Mouse (Mus musculus): ENCODE data around the gene Myo18a. TPM values are rescaled to one million over a fixed set of nuclear protein-coding genes. Genes with fewer than 3 reads are reported as not detected.
A peak's percentile ranks its signal among the peaks of the same experiment; 100 is the strongest.

Gene Myo18a
- polyA plus RNA-seq, 1 experiment from 2014 or later, result 29.7 TPM

- Histone ChIP-seq H3K4me3 (no peak overlapping the region), H3K27me3 (ENCODE audit: insufficient read depth, poor library complexity, severe bottlenecking) (no peaks in the 10 kb centered on the region), H3K27ac (no peak overlapping the region), H3K9me3 (no peaks in the 10 kb centered on the region), H3K36me3 (no peaks in the 10 kb centered on the region), H3K4me1 (replicated peaks) (no peaks in the 10 kb centered on the region)
- no peak for DNase-seq (ENCODE audit: low spot score)
- 82% methylated on average over 5 of the region's 5 CpGs for WGBS
Measured at GRCm38 (mm10) chr11:77752525-77752924, 10.5 kb upstream of the Myo18a start.

- Histone ChIP-seq H3K4me1 (replicated peaks) (peaks cover 4% of the 10 kb centered on the region), H3K9me3 (no peaks in the 10 kb centered on the region), H3K27me3 (ENCODE audit: insufficient read depth, poor library complexity, severe bottlenecking) (no peaks in the 10 kb centered on the region), H3K27ac (no peak overlapping the region), H3K36me3 (no peaks in the 10 kb centered on the region), H3K4me3 (no peak overlapping the region)
- no peak for DNase-seq (ENCODE audit: low spot score)
- 86% methylated on average over 3 of the region's 3 CpGs for WGBS
Measured at GRCm38 (mm10) chr11:77753469-77753868, 9.6 kb upstream of the Myo18a start.

- peaks cover 30% of the 10 kb centered on the region for H3K4me1 ChIP-seq (replicated peaks)
- 83% methylated on average over 4 of the region's 4 CpGs for WGBS
- no peak for DNase-seq (ENCODE audit: low spot score)
- H3K36me3 ChIP-seq, result no peaks in the 10 kb centered on the region
- H3K27ac ChIP-seq, result no peak overlapping the region
- peaks cover 15% of the 10 kb centered on the region for H3K27me3 ChIP-seq (ENCODE audit: insufficient read depth, poor library complexity, severe bottlenecking)
- no peak overlapping the region for H3K4me3 ChIP-seq
- H3K9me3 ChIP-seq, result no peaks in the 10 kb centered on the region
Measured at GRCm38 (mm10) chr11:77760031-77760430, 3.0 kb upstream of the Myo18a start.

GRCm38 (mm10) chr11:77763673-77764340 is 761 bp downstream of the Myo18a start:
- Histone ChIP-seq H3K27me3 (ENCODE audit: insufficient read depth, poor library complexity, severe bottlenecking) (peaks cover 15% of the 10 kb centered on the region), H3K9me3 (no peaks in the 10 kb centered on the region), H3K4me1 (replicated peaks) (peaks cover 49% of the 10 kb centered on the region), H3K36me3 (no peaks in the 10 kb centered on the region), H3K4me3 (peak overlapping the region; percentile 98), H3K27ac (peak overlapping the region; percentile 99)
- DNase-seq (ENCODE audit: low spot score), result peak; percentile 82
- 5% methylated on average over 26 of the region's 26 CpGs for WGBS

- WGBS, result 44% methylated on average over 9 of the region's 9 CpGs
- peaks cover 15% of the 10 kb centered on the region for H3K27me3 ChIP-seq (ENCODE audit: insufficient read depth, poor library complexity, severe bottlenecking)
- H3K36me3 ChIP-seq, result no peaks in the 10 kb centered on the region
- peak overlapping the region; percentile 99 for H3K27ac ChIP-seq
- no peaks in the 10 kb centered on the region for H3K9me3 ChIP-seq
- H3K4me1 ChIP-seq (replicated peaks), result peaks cover 54% of the 10 kb centered on the region
- DNase-seq (ENCODE audit: low spot score), result no peak
- peak overlapping the region; percentile 98 for H3K4me3 ChIP-seq
Measured at GRCm38 (mm10) chr11:77764694-77765458, 1.8 kb downstream of the Myo18a start.

- peaks cover 54% of the 10 kb centered on the region for H3K4me1 ChIP-seq (replicated peaks)
- peak overlapping the region; percentile 62; the same call in 1 of the 2 replicates for H3K27ac ChIP-seq
- peaks cover 15% of the 10 kb centered on the region for H3K27me3 ChIP-seq (ENCODE audit: insufficient read depth, poor library complexity, severe bottlenecking)
- 31% methylated on average over 4 of the region's 4 CpGs for WGBS
- peak overlapping the region; percentile 98 for H3K4me3 ChIP-seq
- H3K9me3 ChIP-seq, result no peaks in the 10 kb centered on the region
- H3K36me3 ChIP-seq, result no peaks in the 10 kb centered on the region
- no peak for DNase-seq (ENCODE audit: low spot score)
Measured at GRCm38 (mm10) chr11:77765459-77765777, 2.4 kb downstream of the Myo18a start.

GRCm38 (mm10) chr11:77766351-77767001 is 3.4 kb downstream of the Myo18a start:
- H3K4me3 ChIP-seq, result peak overlapping the region; percentile 58
- peaks cover 15% of the 10 kb centered on the region for H3K27me3 ChIP-seq (ENCODE audit: insufficient read depth, poor library complexity, severe bottlenecking)
- no peaks in the 10 kb centered on the region for H3K9me3 ChIP-seq
- DNase-seq (ENCODE audit: low spot score), result peak; percentile 67
- H3K27ac ChIP-seq, result peak overlapping the region; percentile 88
- peaks cover 54% of the 10 kb centered on the region for H3K4me1 ChIP-seq (replicated peaks)
- 0% methylated on average over 35 of the region's 35 CpGs for WGBS
- H3K36me3 ChIP-seq, result no peaks in the 10 kb centered on the region

- Histone ChIP-seq H3K27ac (no peak overlapping the region), H3K36me3 (0 out of 2 replicates have a peak, but pooled peaks cover 2% of the 10 kb centered on the region), H3K4me3 (no peak overlapping the region), H3K9me3 (no peaks in the 10 kb centered on the region), H3K27me3 (ENCODE audit: insufficient read depth, poor library complexity, severe bottlenecking) (no peaks in the 10 kb centered on the region), H3K4me1 (replicated peaks) (peaks cover 43% of the 10 kb centered on the region)
- DNase-seq (ENCODE audit: low spot score), result no peak
- WGBS, result 86% methylated on average over 4 of the region's 4 CpGs
Measured at GRCm38 (mm10) chr11:77769496-77769895, 6.5 kb downstream of the Myo18a start.

- Histone ChIP-seq H3K27me3 (ENCODE audit: insufficient read depth, poor library complexity, severe bottlenecking) (no peaks in the 10 kb centered on the region), H3K4me1 (replicated peaks) (peaks cover 35% of the 10 kb centered on the region), H3K4me3 (no peak overlapping the region), H3K9me3 (no peaks in the 10 kb centered on the region), H3K27ac (no peak overlapping the region), H3K36me3 (0 out of 2 replicates have a peak, but pooled peaks cover 2% of the 10 kb centered on the region)
- no peak for DNase-seq (ENCODE audit: low spot score)
- WGBS, result 83% methylated on average over 8 of the region's 8 CpGs
Measured at GRCm38 (mm10) chr11:77770346-77770745, 7.3 kb downstream of the Myo18a start.

- H3K9me3 ChIP-seq, result no peaks in the 10 kb centered on the region
- H3K27me3 ChIP-seq (ENCODE audit: insufficient read depth, poor library complexity, severe bottlenecking), result no peaks in the 10 kb centered on the region
- H3K4me1 ChIP-seq (replicated peaks), result peaks cover 25% of the 10 kb centered on the region
- H3K36me3 ChIP-seq, result peaks cover 4% of the 10 kb centered on the region
- H3K4me3 ChIP-seq, result no peak overlapping the region
- peak overlapping the region; percentile 53; the same call in 1 of the 2 replicates for H3K27ac ChIP-seq
- DNase-seq (ENCODE audit: low spot score), result no peak
- 62% methylated on average over 8 of the region's 8 CpGs for WGBS
Measured at GRCm38 (mm10) chr11:77771879-77772713, 9.1 kb downstream of the Myo18a start.

GRCm38 (mm10) chr11:77775701-77776400 is 12.8 kb downstream of the Myo18a start:
- Histone ChIP-seq H3K9me3 (no peaks in the 10 kb centered on the region), H3K27me3 (ENCODE audit: insufficient read depth, poor library complexity, severe bottlenecking) (no peaks in the 10 kb centered on the region), H3K36me3 (peaks cover 34% of the 10 kb centered on the region), H3K4me3 (no peak overlapping the region), H3K4me1 (replicated peaks) (peaks cover 22% of the 10 kb centered on the region), H3K27ac (no peak overlapping the region; the same call in 1 of the 2 replicates)
- no peak for DNase-seq (ENCODE audit: low spot score)
- 55% methylated on average over 9 of the region's 9 CpGs for WGBS

- peaks cover 42% of the 10 kb centered on the region for H3K36me3 ChIP-seq
- peaks cover 21% of the 10 kb centered on the region for H3K4me1 ChIP-seq (replicated peaks)
- no peak for DNase-seq (ENCODE audit: low spot score)
- WGBS, result 93% methylated on average over 17 of the region's 17 CpGs
- H3K9me3 ChIP-seq, result no peaks in the 10 kb centered on the region
- H3K4me3 ChIP-seq, result no peak overlapping the region
- H3K27ac ChIP-seq, result no peak overlapping the region
- H3K27me3 ChIP-seq (ENCODE audit: insufficient read depth, poor library complexity, severe bottlenecking), result no peaks in the 10 kb centered on the region
Measured at GRCm38 (mm10) chr11:77777436-77777835, 14.4 kb downstream of the Myo18a start.

Data from hindbrain, embryonic 10.5 days (tissue).